Mouse (Mus musculus): Measurements from ENCODE around the gene Cenps.

Gene Cenps

GRCm38 (mm10) chr4:149157415-149157973, 20.1 kb upstream of the Cenps start:
- no peak for DNase-seq (ENCODE audit: extremely low spot score)

DNA sequence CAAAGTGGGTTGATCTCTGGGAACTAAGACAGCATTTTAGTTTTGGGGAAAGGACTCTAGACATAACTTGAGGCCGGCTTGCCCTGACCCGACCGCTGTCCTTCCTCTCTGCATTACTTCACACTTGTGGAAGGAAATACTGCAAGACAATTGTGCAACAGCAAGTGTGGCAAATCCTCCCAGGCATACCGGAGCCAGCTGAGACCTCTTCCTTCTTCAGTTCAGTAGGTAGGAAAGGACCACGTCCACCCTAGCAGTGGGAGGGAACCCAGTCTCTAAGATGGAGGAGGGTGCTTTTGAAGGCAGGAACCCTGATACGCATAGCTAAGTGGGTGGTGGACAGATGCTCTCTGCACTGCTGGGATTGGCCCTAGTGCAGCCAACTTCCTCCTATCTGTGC, 18.3 kb upstream of the Cenps start:
- no peak for DNase-seq (ENCODE audit: extremely low spot score)

- no peak for DNase-seq (ENCODE audit: extremely low spot score)
Observed at GRCm38 (mm10) chr4:149154859-149155258, 17.4 kb upstream of the Cenps start.

- no peak for DNase-seq (ENCODE audit: extremely low spot score)
Observed at GRCm38 (mm10) chr4:149150721-149151120, 13.3 kb upstream of the Cenps start.

DNA sequence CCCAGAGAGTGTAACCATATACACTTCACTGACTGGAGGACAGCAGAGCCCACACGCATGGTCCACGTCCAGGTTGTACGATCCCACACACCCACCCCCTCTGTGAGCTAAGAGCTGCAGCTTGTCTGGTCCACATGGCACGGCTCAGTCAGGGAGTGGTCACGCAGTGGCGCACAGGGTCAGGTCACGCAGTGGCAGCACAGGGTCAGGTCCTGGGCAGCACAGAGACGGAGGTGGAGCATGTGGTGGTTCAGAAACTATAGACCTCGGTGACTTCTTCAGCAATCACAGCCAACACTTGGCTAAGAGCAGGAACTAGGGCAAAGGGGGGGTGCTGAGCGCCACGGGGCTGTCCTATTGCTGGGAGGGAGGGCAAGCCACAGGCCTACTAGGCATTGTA, 12.8 kb upstream of the Cenps start:
- no peak for DNase-seq (ENCODE audit: extremely low spot score)

- DNase-seq (ENCODE audit: extremely low spot score) = no peak
Observed at GRCm38 (mm10) chr4:149149611-149150010, 12.2 kb upstream of the Cenps start.

- DNase-seq (ENCODE audit: extremely low spot score) = no peak
Observed at GRCm38 (mm10) chr4:149149196-149149595, 11.8 kb upstream of the Cenps start.

DNA sequence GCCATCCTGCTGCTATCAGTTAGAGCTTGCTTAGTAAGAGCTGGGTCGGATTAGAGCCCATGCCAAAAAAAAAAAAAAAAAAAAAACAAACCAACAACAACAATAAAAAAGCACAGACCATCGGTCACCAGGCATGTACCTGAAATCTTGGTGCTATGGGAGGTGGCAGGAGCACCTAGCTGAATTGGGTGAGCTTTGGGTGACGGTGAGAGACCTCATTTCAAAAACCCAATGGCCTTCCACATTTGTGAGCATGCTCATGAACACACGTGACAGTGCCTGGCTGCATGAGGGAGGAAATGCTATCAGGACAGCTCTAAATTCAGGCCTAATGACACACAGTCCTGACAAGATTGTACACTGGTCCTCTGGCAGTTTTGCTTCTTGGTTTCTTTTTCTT, 10.7 kb upstream of the Cenps start:
- DNase-seq (ENCODE audit: extremely low spot score) = no peak

GRCm38 (mm10) chr4:149147528-149147927, 10.1 kb upstream of the Cenps start:
- no peak for DNase-seq (ENCODE audit: extremely low spot score)

DNA sequence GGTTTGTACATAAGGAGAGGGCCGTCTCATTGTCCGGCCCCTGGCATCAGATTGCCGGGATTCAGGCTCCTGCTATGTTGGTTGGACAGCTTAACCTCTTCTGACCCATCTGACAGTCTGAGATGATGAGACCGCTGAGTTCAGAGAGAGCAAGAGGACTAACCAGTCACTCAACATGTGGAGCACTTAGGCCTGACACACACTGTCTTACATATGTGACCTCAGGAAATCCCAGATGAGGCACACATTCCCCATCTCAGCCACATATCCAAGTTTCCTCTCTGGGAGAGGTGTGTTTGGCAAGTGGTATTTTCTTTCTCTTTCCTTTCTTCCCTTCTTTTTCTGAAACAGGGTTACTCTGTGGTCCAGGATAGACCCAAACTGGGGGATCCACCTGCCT, 7.7 kb upstream of the Cenps start:
- DNase-seq (ENCODE audit: extremely low spot score) = no peak

DNA sequence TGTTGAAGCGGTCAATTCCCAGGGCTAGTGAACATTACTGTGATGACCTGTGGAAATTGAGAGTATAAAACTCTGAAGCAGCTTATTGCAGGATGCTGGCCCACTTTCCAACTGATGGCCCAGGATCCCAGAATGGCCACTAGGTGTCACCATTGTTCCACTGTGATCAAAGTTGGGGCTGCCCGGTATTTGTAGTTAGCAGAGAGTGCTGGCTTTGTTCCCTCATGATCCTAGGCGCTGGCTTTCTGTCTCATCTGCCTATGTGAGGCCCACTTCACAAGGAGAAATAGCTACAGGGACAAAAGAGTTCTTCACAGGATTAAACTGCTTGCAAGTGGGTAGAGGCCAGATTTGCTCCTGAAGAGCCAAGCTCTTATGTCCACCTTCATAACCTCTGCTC, 7.0 kb upstream of the Cenps start:
- peak; percentile 86 for DNase-seq (ENCODE audit: extremely low spot score)

GRCm38 (mm10) chr4:149143594-149143993, 6.2 kb upstream of the Cenps start:
- no peak for DNase-seq (ENCODE audit: extremely low spot score)

DNA sequence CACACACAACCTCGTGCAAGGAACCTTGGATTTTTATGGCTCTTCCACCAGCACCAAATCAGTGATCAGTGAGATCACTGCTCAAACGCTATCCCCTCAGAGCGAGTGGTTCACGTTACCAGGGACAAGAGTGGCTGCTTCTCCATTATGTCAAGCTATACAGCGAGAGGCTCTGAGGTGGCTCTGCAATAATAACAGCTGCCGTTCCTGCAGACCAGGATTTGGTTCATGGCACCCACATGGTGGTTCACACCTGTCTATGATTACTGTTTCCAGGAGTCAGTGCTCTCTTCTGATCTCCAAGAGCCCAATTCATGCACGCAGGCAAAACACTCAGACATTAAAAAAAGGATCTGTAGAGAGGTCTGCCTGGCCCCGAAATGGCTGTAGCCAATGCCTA, 1.1 kb upstream of the Cenps start:
- no peak for DNase-seq (ENCODE audit: extremely low spot score)

GRCm38 (mm10) chr4:149136116-149136850, 1.1 kb downstream of the Cenps start:
- DNase-seq (ENCODE audit: extremely low spot score) = no peak

GRCm38 (mm10) chr4:149133395-149133794, 4.0 kb downstream of the Cenps start:
- DNase-seq (ENCODE audit: extremely low spot score) = no peak

GRCm38 (mm10) chr4:149131789-149132565, 5.5 kb downstream of the Cenps start:
- DNase-seq (ENCODE audit: extremely low spot score) = no peak

GRCm38 (mm10) chr4:149131021-149131752, 6.2 kb downstream of the Cenps start:
- no peak for DNase-seq (ENCODE audit: extremely low spot score)

- DNase-seq (ENCODE audit: extremely low spot score) = no peak
Observed at GRCm38 (mm10) chr4:149128467-149128866, 9.0 kb downstream of the Cenps start.

DNA sequence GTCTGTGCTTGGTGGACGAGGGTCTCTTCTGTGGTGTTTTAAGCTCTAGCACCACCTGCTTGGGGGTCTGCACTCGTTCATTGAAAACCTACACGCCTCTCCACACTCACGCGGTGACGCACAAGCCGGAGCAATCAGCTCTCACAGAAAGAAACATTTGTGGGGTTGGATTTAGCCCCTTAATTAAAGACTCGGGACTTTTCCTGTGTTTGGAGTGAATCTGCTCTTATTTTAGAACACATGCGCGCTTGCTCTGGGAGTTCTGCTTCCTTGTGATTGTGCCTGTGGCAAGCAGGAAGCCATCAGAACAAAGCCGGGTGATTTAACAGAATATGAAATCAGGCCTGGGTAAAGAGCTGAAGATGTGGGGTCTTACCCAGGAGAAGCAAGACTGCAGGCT, 10.8 kb downstream of the Cenps start, which contains the start of gene Cort:
Gene Cort, minus strand, starts transcription at position 101 of the 400 bp plus-strand sequence.
- DNase-seq (ENCODE audit: extremely low spot score) = no peak

GRCm38 (mm10) chr4:149126115-149126509, 11.3 kb downstream of the Cenps start:
- no peak for DNase-seq (ENCODE audit: extremely low spot score)

DNA sequence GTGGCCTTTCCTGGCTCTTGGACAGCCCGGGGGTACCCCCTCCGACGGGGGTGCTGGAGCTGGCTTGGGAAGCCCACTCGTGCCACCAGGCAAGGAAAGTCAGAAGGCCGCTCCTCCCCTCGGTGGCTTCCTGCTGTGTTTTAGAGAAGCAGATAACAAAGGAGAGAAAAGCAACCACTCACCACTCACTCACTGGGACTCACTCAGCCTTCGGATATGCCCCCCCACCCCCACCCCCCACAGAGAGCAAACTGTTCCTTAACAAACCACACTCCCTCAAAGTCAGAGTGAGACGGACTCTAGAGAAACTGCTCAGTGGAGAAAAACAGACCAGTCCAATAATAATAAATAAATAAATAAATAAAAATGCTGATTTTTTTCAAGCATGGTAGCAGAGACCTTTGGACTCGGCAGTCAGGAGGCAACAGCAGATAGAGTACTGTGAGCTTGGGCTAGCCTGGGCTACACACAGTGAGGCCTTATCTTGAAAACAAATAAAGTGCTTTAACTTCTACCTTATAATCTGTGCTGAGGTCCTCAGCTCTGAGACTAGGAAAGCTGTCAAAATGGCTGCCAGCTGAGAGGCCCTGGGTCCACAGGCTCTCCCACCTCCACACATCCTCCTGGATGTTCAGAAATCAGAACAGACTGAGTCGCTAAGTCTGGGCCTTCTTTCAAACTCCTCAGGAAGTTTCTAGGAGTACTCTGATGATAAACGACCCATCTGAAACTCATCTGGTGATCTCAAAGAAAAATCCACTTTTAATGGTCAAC, 11.9 kb downstream of the Cenps start:
- no peak for DNase-seq (ENCODE audit: extremely low spot score)

All from embryo, embryonic 9.5 days (tissue).